8 mouse cellular contexts compared by ENCODE assay signal in genomic region chr7:97737256-97737637, GRCm38 (mm10). TPM values are rescaled to one million over a fixed set of nuclear protein-coding genes. Genes with fewer than 3 reads are reported as not detected.
DNase-seq lines count a peak whose midpoint lies in the region; ATAC-seq and TF ChIP-seq lines count a peak whose summit lies in the region.

No protein-coding gene starts in this region.

- no peak overlapping the region for H3K27ac ChIP-seq in lung, embryonic 14.5 days (ENCODE audit: low read depth)
- H3K27ac ChIP-seq in forebrain, embryonic 10.5 days: peak overlapping the region; percentile 85
- no peak overlapping the region for H3K27ac ChIP-seq in limb, embryonic 14.5 days (replicated peaks; ENCODE audit: low read depth, low read length)
- H3K27ac ChIP-seq in olfactory bulb, adult 2 months (ENCODE audit: insufficient read depth, low read depth, low read length): no peak overlapping the region

- 5% methylated on average over 12 of the region's 12 CpGs for WGBS in lung, embryonic 14.5 days
- 7% methylated on average over 12 of the region's 12 CpGs for WGBS in forebrain, embryonic 10.5 days
- WGBS in limb, embryonic 14.5 days: 11% methylated on average over 12 of the region's 12 CpGs
- WGBS in olfactory bulb, adult 2 months: 18% methylated on average over 12 of the region's 12 CpGs

- H3K27me3 ChIP-seq in lung, embryonic 14.5 days (ENCODE audit: insufficient read depth, low read length): peaks cover 10% of the 10 kb centered on the region; the same call in 1 of the 2 replicates
- peaks cover 48% of the 10 kb centered on the region for H3K27me3 ChIP-seq in forebrain, embryonic 10.5 days (ENCODE audit: poor library complexity, severe bottlenecking)
- no peaks in the 10 kb centered on the region for H3K27me3 ChIP-seq in limb, embryonic 14.5 days (ENCODE audit: control insufficient read depth, insufficient read depth, low read length)

- no peak for DNase-seq in lung, embryonic 14.5 days
- DNase-seq in lung, postnatal 10 days: no peak
- DNase-seq in forebrain, embryonic 10.5 days (ENCODE audit: extremely low spot score, low spot score): no peak
- no peak for DNase-seq in limb, embryonic 14.5 days (ENCODE audit: low spot score)
- DNase-seq in lung, postnatal 14 days: no peak
- DNase-seq in thymus, postnatal 36 days: no peak

- ATAC-seq in lung, embryonic 14.5 days (ENCODE audit: insufficient read depth): no peak; the same call in 1 of the 2 replicates
- no peak for ATAC-seq in limb, embryonic 14.5 days (ENCODE audit: low FRiP score, low read depth)
- no peak for ATAC-seq in monocyte, adult 5-6 weeks (replicated peaks; ENCODE audit: insufficient number of reproducible peaks, low FRiP score, low TSS enrichment, poor library complexity, severe bottlenecking)

- TF ChIP-seq POLR2A in limb, embryonic 14.5 days (IDR thresholded peaks at IDR 0.05; ENCODE audit: borderline replicate concordance, extremely low read depth, insufficient read depth, insufficient read length): no peak
- no peak for TF ChIP-seq POLR2A in olfactory bulb, adult 2 months (IDR thresholded peaks at IDR 0.05; ENCODE audit: insufficient read depth, low read depth, low read length)

- no peaks in the 10 kb centered on the region for H3K36me3 ChIP-seq in lung, embryonic 14.5 days (ENCODE audit: insufficient read depth)
- no peaks in the 10 kb centered on the region for H3K36me3 ChIP-seq in forebrain, embryonic 10.5 days (replicated peaks)
- no peaks in the 10 kb centered on the region for H3K36me3 ChIP-seq in limb, embryonic 14.5 days (ENCODE audit: control insufficient read depth, insufficient read depth, low read length)

- no peaks in the 10 kb centered on the region for H3K9me3 ChIP-seq in lung, embryonic 14.5 days (ENCODE audit: low read depth, low read length)
- no peaks in the 10 kb centered on the region for H3K9me3 ChIP-seq in forebrain, embryonic 10.5 days
- H3K9me3 ChIP-seq in limb, embryonic 14.5 days (ENCODE audit: control insufficient read depth, low read length): no peaks in the 10 kb centered on the region

- H3K4me3 ChIP-seq in lung, embryonic 14.5 days (ENCODE audit: low read depth, low read length): peak overlapping the region; percentile 57
- peak overlapping the region; percentile 73 for H3K4me3 ChIP-seq in forebrain, embryonic 10.5 days
- peak overlapping the region; percentile 64 for H3K4me3 ChIP-seq in limb, embryonic 14.5 days (replicated peaks; ENCODE audit: low read length)
- peak overlapping the region; percentile 57 for H3K4me3 ChIP-seq in olfactory bulb, adult 2 months (ENCODE audit: insufficient read depth, low read depth, low read length)

- H3K9ac ChIP-seq in lung, embryonic 14.5 days: peak overlapping the region; percentile 52
- H3K9ac ChIP-seq in limb, embryonic 14.5 days (ENCODE audit: low read depth, low read length, severe bottlenecking): peak overlapping the region; percentile 64

- no peak for TF ChIP-seq CTCF in lung, embryonic 14.5 days (IDR thresholded peaks at IDR 0.05; ENCODE audit: low read depth)
- no peak for TF ChIP-seq CTCF in olfactory bulb, adult 2 months (IDR thresholded peaks at IDR 0.05; ENCODE audit: insufficient read depth, low read depth, low read length)

- no peaks in the 10 kb centered on the region for H3K4me1 ChIP-seq in lung, embryonic 14.5 days (ENCODE audit: insufficient read depth)
- H3K4me1 ChIP-seq in forebrain, embryonic 10.5 days: peaks cover 58% of the 10 kb centered on the region
- H3K4me1 ChIP-seq in limb, embryonic 14.5 days (ENCODE audit: control insufficient read depth, insufficient read depth, low read length): peaks cover 6% of the 10 kb centered on the region; the same call in 1 of the 2 replicates
- peaks cover 6% of the 10 kb centered on the region; the same call in 1 of the 2 replicates for H3K4me1 ChIP-seq in olfactory bulb, adult 2 months (ENCODE audit: control insufficient read depth, insufficient read depth, low read length)

- peak overlapping the region; percentile 95 for H3K4me2 ChIP-seq in lung, embryonic 14.5 days
- H3K4me2 ChIP-seq in limb, embryonic 14.5 days (replicated peaks; ENCODE audit: low read depth, low read length, severe bottlenecking): peak overlapping the region; percentile 92

RNA-seq across cellular contexts. Expression of gene Aqp11, which starts 0.8 kb away (rescaled TPM):
- 3.2 and 3.9 TPM in 2 replicates for polyA plus RNA-seq in lung, embryonic 14.5 days (2014; fragmentation: Nextera tagmentation; extraction: Ambion mirVana)
- 3.0 and 4.1 TPM in 2 replicates for polyA plus RNA-seq in forebrain, embryonic 10.5 days (2016; fragmentation: Nextera tagmentation; extraction: Ambion mirVana)
- 2.2 and 2.5 TPM in 2 replicates for polyA plus RNA-seq in limb, embryonic 14.5 days (2012; rRNA removed)
- 3.4 and 4.2 TPM in 2 replicates for polyA plus RNA-seq in limb, embryonic 14.5 days (2014; fragmentation: Nextera tagmentation; extraction: Ambion mirVana)
- not detected in 2 replicates for polyA plus RNA-seq in olfactory bulb, adult 2 months (2012; ENCODE audit: insufficient read depth, insufficient read length, low replicate concordance, missing spikeins)
- 0.39 to 0.53 TPM in 2 of 3 replicates, not detected in the other for total RNA-seq in monocyte, adult 5-6 weeks (2017)

RNA-seq across cellular contexts. Expression of gene Clns1a, which starts 40.8 kb away (rescaled TPM):
- 213 and 214 TPM in 2 replicates for polyA plus RNA-seq in lung, embryonic 14.5 days (2014; fragmentation: Nextera tagmentation; extraction: Ambion mirVana)
- polyA plus RNA-seq in forebrain, embryonic 10.5 days (2016; fragmentation: Nextera tagmentation; extraction: Ambion mirVana): 308 and 310 TPM in 2 replicates
- 98.5 and 107 TPM in 2 replicates for polyA plus RNA-seq in limb, embryonic 14.5 days (2012; rRNA removed)
- polyA plus RNA-seq in limb, embryonic 14.5 days (2014; fragmentation: Nextera tagmentation; extraction: Ambion mirVana): 193 and 199 TPM in 2 replicates
- not detected in 2 replicates for polyA plus RNA-seq in olfactory bulb, adult 2 months (2012; ENCODE audit: insufficient read depth, insufficient read length, low replicate concordance, missing spikeins)
- 79.1 to 86.2 TPM (median 79.8 TPM) in 3 replicates for total RNA-seq in monocyte, adult 5-6 weeks (2017)

RNA-seq across cellular contexts. Expression of gene Pak1, which starts 51.1 kb away (rescaled TPM):
- 19.2 and 20.4 TPM in 2 replicates for polyA plus RNA-seq in lung, embryonic 14.5 days (2014; fragmentation: Nextera tagmentation; extraction: Ambion mirVana)
- 44.1 and 50.0 TPM in 2 replicates for polyA plus RNA-seq in forebrain, embryonic 10.5 days (2016; fragmentation: Nextera tagmentation; extraction: Ambion mirVana)
- polyA plus RNA-seq in limb, embryonic 14.5 days (2012; rRNA removed): 15.1 and 16.2 TPM in 2 replicates
- polyA plus RNA-seq in limb, embryonic 14.5 days (2014; fragmentation: Nextera tagmentation; extraction: Ambion mirVana): 21.6 and 23.3 TPM in 2 replicates
- polyA plus RNA-seq in olfactory bulb, adult 2 months (2012; ENCODE audit: insufficient read depth, insufficient read length, low replicate concordance, missing spikeins): 99.5 and 211 TPM in 2 replicates
- 9.9 to 21.3 TPM (median 14.8 TPM) in 3 replicates for total RNA-seq in monocyte, adult 5-6 weeks (2017)

Comparison
In these comparisons a context has a peak if more than half of its experiments do, and no peak if none do; other contexts are left out.
1. RNA of gene Aqp11, which starts 0.8 kb away (polyA plus RNA-seq): not detected in olfactory bulb, adult 2 months; 2.2 to 4.2 TPM in limb, embryonic 14.5 days, 3.2 to 3.9 TPM in lung, embryonic 14.5 days and 3.0 to 4.1 TPM in forebrain, embryonic 10.5 days; every median in the first group is over 10 times any median in the second.
2. Peak in every context shown above with its lines, with median percentiles within 50 percentile points of each other: H3K4me3 ChIP-seq.